Mouse (Mus musculus): Measurements from ENCODE around the gene Tmem150c. TPM values are rescaled to one million over a fixed set of nuclear protein-coding genes. Genes with fewer than 3 reads are reported as not detected.
A peak's percentile ranks its signal among the peaks of the same experiment; 100 is the strongest.

The Tmem150c gene
- polyA plus RNA-seq, 1 experiment, result not detected

- Histone ChIP-seq H3K27me3 (ENCODE audit: control insufficient read depth, insufficient read depth, insufficient read length) (no peaks in the 10 kb centered on the region), H3K4me3 (no peak overlapping the region), H3K36me3 (ENCODE audit: control insufficient read depth, insufficient read depth) (no peaks in the 10 kb centered on the region), H3K4me2 (ENCODE audit: low read depth) (no peak overlapping the region), H3K79me2 (ENCODE audit: control insufficient read depth, insufficient read depth) (peaks cover 61% of the 10 kb centered on the region), H3ac (ENCODE audit: control insufficient read depth, insufficient read length) (no peak overlapping the region)
- TF ChIP-seq MYOG (IDR thresholded peaks at IDR 0.05; ENCODE audit: control insufficient read depth in 1 of 3, insufficient read depth in 1 of 3, insufficient read length in 2 of 3, low read depth in 2 of 3) (no peak), REST (IDR thresholded peaks at IDR 0.05; ENCODE audit: insufficient read depth, insufficient read length) (no peak), MYOD1 (IDR thresholded peaks at IDR 0.05; ENCODE audit: control insufficient read depth in 1 of 3, insufficient read length in 2 of 3, low read depth in 2 of 3) (no peak), SRF (IDR thresholded peaks at IDR 0.05; ENCODE audit: control insufficient read depth, insufficient read length, low read depth) (no peak), USF1 (IDR thresholded peaks at IDR 0.05; ENCODE audit: low read depth) (no peak), POLR2AphosphoS2 (IDR thresholded peaks at IDR 0.05; ENCODE audit: insufficient read length, low read depth) (no peak), POLR2A (IDR thresholded peaks at IDR 0.05; ENCODE audit: insufficient read length, low read depth) (no peak), MAX (IDR thresholded peaks at IDR 0.05; ENCODE audit: low read depth) (no peak), CEBPB (IDR thresholded peaks at IDR 0.05; ENCODE audit: insufficient read depth, poor library complexity, severe bottlenecking) (no peak), TCF3 (IDR thresholded peaks at IDR 0.05; ENCODE audit: insufficient read length, low read depth) (no peak), TCF12 (IDR thresholded peaks at IDR 0.05; ENCODE audit: insufficient read depth, poor library complexity, severe bottlenecking) (no peak), E2F4 (IDR thresholded peaks at IDR 0.05; ENCODE audit: insufficient read depth) (no peak)
Measured at GRCm38 (mm10) chr5:100044621-100045020, 115.0 kb downstream of the Tmem150c start.

- Histone ChIP-seq H3K4me2 (ENCODE audit: low read depth) (no peak overlapping the region), H3K27me3 (ENCODE audit: control insufficient read depth, insufficient read depth, insufficient read length) (no peaks in the 10 kb centered on the region), H3K79me2 (ENCODE audit: control insufficient read depth, insufficient read depth) (peaks cover 58% of the 10 kb centered on the region), H3K4me3 (no peak overlapping the region), H3ac (ENCODE audit: control insufficient read depth, insufficient read length) (no peak overlapping the region), H3K36me3 (ENCODE audit: control insufficient read depth, insufficient read depth) (no peaks in the 10 kb centered on the region)
- no peak for TF ChIP-seq SRF (IDR thresholded peaks at IDR 0.05; ENCODE audit: control insufficient read depth, insufficient read length, low read depth)
- TF ChIP-seq TCF12 (IDR thresholded peaks at IDR 0.05; ENCODE audit: insufficient read depth, poor library complexity, severe bottlenecking), result no peak
- no peak for TF ChIP-seq REST (IDR thresholded peaks at IDR 0.05; ENCODE audit: insufficient read depth, insufficient read length)
- TF ChIP-seq E2F4 (IDR thresholded peaks at IDR 0.05; ENCODE audit: insufficient read depth), result no peak
- no peak for TF ChIP-seq TCF3 (IDR thresholded peaks at IDR 0.05; ENCODE audit: insufficient read length, low read depth)
- no peak for TF ChIP-seq MYOD1 (IDR thresholded peaks at IDR 0.05; ENCODE audit: control insufficient read depth in 1 of 3, insufficient read length in 2 of 3, low read depth in 2 of 3)
- TF ChIP-seq MAX (IDR thresholded peaks at IDR 0.05; ENCODE audit: low read depth), result no peak
- TF ChIP-seq MYOG (IDR thresholded peaks at IDR 0.05; ENCODE audit: control insufficient read depth in 1 of 3, insufficient read depth in 1 of 3, insufficient read length in 2 of 3, low read depth in 2 of 3), result no peak
- TF ChIP-seq USF1 (IDR thresholded peaks at IDR 0.05; ENCODE audit: low read depth), result no peak
- no peak for TF ChIP-seq POLR2A (IDR thresholded peaks at IDR 0.05; ENCODE audit: insufficient read length, low read depth)
- TF ChIP-seq CEBPB (IDR thresholded peaks at IDR 0.05; ENCODE audit: insufficient read depth, poor library complexity, severe bottlenecking), result no peak
- TF ChIP-seq POLR2AphosphoS2 (IDR thresholded peaks at IDR 0.05; ENCODE audit: insufficient read length, low read depth), result no peak
Measured at GRCm38 (mm10) chr5:100044030-100044429, 115.6 kb downstream of the Tmem150c start.

GRCm38 (mm10) chr5:100043361-100043760 is 116.2 kb downstream of the Tmem150c start:
- Histone ChIP-seq H3K79me2 (ENCODE audit: control insufficient read depth, insufficient read depth) (peaks cover 60% of the 10 kb centered on the region), H3K4me2 (ENCODE audit: low read depth) (no peak overlapping the region), H3K27me3 (ENCODE audit: control insufficient read depth, insufficient read depth, insufficient read length) (no peaks in the 10 kb centered on the region), H3K4me3 (no peak overlapping the region), H3K36me3 (ENCODE audit: control insufficient read depth, insufficient read depth) (no peaks in the 10 kb centered on the region), H3ac (ENCODE audit: control insufficient read depth, insufficient read length) (no peak overlapping the region)
- no peak for TF ChIP-seq TCF3 (IDR thresholded peaks at IDR 0.05; ENCODE audit: insufficient read length, low read depth)
- no peak for TF ChIP-seq REST (IDR thresholded peaks at IDR 0.05; ENCODE audit: insufficient read depth, insufficient read length)
- no peak for TF ChIP-seq CEBPB (IDR thresholded peaks at IDR 0.05; ENCODE audit: insufficient read depth, poor library complexity, severe bottlenecking)
- TF ChIP-seq SRF (IDR thresholded peaks at IDR 0.05; ENCODE audit: control insufficient read depth, insufficient read length, low read depth), result no peak
- no peak for TF ChIP-seq E2F4 (IDR thresholded peaks at IDR 0.05; ENCODE audit: insufficient read depth)

DNA sequence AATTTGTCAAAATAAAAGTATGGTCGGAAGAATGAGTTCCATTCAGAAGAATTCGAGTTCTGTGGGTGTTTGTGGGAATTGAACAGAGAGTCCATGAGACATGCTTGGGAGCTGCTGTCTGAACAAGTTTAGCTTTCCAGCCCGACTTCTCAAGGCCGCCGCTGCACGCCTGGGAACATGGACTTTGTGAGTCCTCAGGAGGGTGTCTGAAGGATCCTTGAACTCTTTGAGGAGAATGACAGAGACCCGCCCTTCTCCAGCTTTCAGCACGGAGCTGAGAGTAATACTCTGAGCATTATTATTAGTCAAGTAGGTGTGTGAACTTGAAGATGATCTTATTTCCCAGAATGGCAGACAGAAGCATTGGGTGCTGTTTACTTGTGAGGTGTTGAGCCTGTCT is 117.1 kb downstream of the Tmem150c start:
- Histone ChIP-seq H3ac (ENCODE audit: control insufficient read depth, insufficient read length) (no peak overlapping the region), H3K79me2 (ENCODE audit: control insufficient read depth, insufficient read depth) (peaks cover 69% of the 10 kb centered on the region), H3K4me3 (no peak overlapping the region), H3K36me3 (ENCODE audit: control insufficient read depth, insufficient read depth) (peaks cover 4% of the 10 kb centered on the region), H3K4me2 (ENCODE audit: low read depth) (no peak overlapping the region), H3K27me3 (ENCODE audit: control insufficient read depth, insufficient read depth, insufficient read length) (no peaks in the 10 kb centered on the region)
- TF ChIP-seq E2F4 (IDR thresholded peaks at IDR 0.05; ENCODE audit: insufficient read depth) (no peak), MYOD1 (IDR thresholded peaks at IDR 0.05; ENCODE audit: control insufficient read depth in 1 of 3, insufficient read length in 2 of 3, low read depth in 2 of 3) (no peak), TCF12 (IDR thresholded peaks at IDR 0.05; ENCODE audit: insufficient read depth, poor library complexity, severe bottlenecking) (no peak), MYOG (IDR thresholded peaks at IDR 0.05; ENCODE audit: control insufficient read depth in 1 of 3, insufficient read depth in 1 of 3, insufficient read length in 2 of 3, low read depth in 2 of 3) (no peak), SRF (IDR thresholded peaks at IDR 0.05; ENCODE audit: control insufficient read depth, insufficient read length, low read depth) (no peak), CEBPB (IDR thresholded peaks at IDR 0.05; ENCODE audit: insufficient read depth, poor library complexity, severe bottlenecking) (no peak), USF1 (IDR thresholded peaks at IDR 0.05; ENCODE audit: low read depth) (no peak), TCF3 (IDR thresholded peaks at IDR 0.05; ENCODE audit: insufficient read length, low read depth) (no peak), MAX (IDR thresholded peaks at IDR 0.05; ENCODE audit: low read depth) (no peak), POLR2AphosphoS2 (IDR thresholded peaks at IDR 0.05; ENCODE audit: insufficient read length, low read depth) (no peak), REST (IDR thresholded peaks at IDR 0.05; ENCODE audit: insufficient read depth, insufficient read length) (no peak), POLR2A (IDR thresholded peaks at IDR 0.05; ENCODE audit: insufficient read length, low read depth) (no peak)

DNA sequence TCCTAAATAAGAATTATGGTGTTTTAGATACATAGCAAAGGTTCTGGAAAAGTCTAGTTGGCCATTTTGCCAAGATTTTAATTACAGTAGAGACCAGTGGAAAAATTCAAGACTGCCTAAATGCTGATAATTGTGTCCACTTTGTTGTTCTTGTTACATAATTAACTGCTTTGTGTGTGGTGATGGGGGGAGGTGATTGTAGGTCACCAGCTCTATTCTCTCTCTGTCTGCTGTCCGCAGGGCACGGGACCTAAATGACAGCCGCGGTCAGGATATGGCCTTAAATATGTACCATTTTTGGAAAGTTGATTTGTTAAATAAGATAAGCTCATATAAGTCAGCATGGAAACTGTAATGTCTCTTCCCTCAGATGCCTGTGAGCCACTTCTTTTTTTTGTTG is 118.3 kb downstream of the Tmem150c start:
- Histone ChIP-seq H3K79me2 (ENCODE audit: control insufficient read depth, insufficient read depth) (peaks cover 73% of the 10 kb centered on the region), H3ac (ENCODE audit: control insufficient read depth, insufficient read length) (no peak overlapping the region), H3K27me3 (ENCODE audit: control insufficient read depth, insufficient read depth, insufficient read length) (no peaks in the 10 kb centered on the region), H3K4me3 (peak overlapping the region; percentile 95), H3K4me2 (ENCODE audit: low read depth) (peak overlapping the region; percentile 75), H3K36me3 (ENCODE audit: control insufficient read depth, insufficient read depth) (peaks cover 14% of the 10 kb centered on the region)
- TF ChIP-seq MYOD1 (IDR thresholded peaks at IDR 0.05; ENCODE audit: control insufficient read depth in 1 of 3, insufficient read length in 2 of 3, low read depth in 2 of 3), result no peak
- TF ChIP-seq TCF12 (IDR thresholded peaks at IDR 0.05; ENCODE audit: insufficient read depth, poor library complexity, severe bottlenecking), result no peak
- TF ChIP-seq MAX (IDR thresholded peaks at IDR 0.05; ENCODE audit: low read depth), result no peak
- no peak for TF ChIP-seq E2F4 (IDR thresholded peaks at IDR 0.05; ENCODE audit: insufficient read depth)
- TF ChIP-seq REST (IDR thresholded peaks at IDR 0.05; ENCODE audit: insufficient read depth, insufficient read length), result no peak
- TF ChIP-seq POLR2AphosphoS2 (IDR thresholded peaks at IDR 0.05; ENCODE audit: insufficient read length, low read depth), result no peak

Data from myocyte (in vitro differentiated cells).